Mouse (Mus musculus) adipocyte (in vitro differentiated cells): ENCODE measurements at regions not wholly inside any gene's neighbourhood (a gene's known extent, or its start where the extent isn't known, plus 50 kb on each side); places are given as distances from the start of the nearest gene placed in this dataset.
A peak's percentile ranks its signal among the peaks of the same experiment; 100 is the strongest.

Experiments
- DNase-seq: peaks from one replicate; pipeline ENCODE4 v3.0.0-alpha.2; 2016; ENCODE audit warnings: low spot score

DNA sequence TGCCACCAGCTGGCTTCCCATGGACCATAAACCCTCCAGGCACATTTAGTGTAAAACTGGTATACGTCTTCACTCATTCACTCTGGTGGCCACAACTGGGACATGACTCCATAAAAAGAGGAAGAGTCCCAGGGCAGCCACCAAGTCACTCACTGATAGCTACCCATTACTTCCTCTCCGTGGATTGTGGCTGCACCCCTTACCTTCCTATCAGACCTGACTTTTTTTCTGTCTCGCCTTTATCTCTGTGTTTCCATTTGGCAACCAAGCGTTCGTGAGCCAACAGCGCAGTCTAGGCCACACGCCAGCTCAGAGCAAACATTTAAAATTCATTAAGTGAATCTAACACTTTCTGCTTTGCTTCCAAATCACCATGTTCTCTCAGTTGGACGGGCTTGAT lies 53.9 kb upstream of the Slc44a1 start:
- DNase-seq, result no peak

DNA sequence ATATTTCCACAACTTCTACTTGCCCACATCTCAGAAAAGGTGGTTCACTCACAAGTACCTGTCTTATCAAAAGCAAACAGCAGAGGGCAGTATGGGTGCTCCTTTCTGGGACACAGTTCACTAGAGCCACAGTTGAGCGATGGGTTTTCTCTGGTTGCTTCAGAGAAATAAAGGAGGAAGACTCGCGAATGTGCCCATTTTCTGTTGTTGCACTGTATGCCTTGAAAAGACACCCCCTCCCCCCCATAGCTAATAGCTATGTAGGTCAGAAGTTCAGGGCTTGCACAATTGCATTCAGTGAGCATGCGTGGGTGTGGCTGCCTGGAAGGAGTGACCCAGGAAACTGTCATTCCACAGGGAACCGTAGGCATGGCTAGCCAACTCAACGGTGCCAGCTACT lies 55.5 kb upstream of the Slc44a1 start:
- peak; percentile 95 for DNase-seq

DNA sequence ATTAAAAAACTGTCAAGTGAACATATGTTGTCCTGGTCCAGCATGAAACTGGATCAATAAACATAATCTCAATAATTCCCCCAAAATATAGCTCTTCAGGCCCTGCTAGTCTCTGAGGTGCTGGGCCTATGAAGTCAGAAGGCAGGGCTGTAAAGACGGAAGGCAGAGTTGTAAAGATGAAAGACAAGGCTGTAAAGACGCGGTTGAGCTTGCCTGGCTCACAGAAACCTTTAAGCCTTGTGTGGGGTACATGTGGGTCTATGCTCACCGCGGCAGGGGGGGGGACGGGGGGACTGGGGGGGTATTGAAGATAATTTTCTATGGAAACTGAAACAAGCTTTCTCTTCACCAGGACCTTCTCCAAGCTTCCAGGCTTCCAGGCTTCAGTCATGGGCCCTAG lies 56.1 kb upstream of the Slc44a1 start:
- no peak for DNase-seq

DNA sequence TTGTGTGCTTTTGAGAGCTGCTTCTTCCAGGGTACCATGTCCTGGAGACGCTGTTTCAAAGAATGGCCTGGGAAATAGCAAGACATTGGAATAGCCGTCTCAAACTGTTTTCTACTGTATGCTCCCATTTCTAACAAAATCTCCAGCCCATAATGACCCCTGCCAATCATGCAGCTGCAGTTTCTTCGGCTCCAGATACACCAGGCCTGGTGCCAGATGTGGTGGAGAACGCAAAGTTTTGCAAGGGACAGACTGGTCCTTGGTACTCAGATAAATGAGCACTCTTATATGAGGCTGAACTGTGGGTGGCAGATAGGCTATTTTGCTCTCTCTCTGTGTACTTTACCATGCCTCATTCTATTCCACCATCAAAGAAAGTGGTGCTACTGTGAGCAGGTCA lies 58.2 kb upstream of the Slc44a1 start:
- DNase-seq, result peak; percentile 52

DNA sequence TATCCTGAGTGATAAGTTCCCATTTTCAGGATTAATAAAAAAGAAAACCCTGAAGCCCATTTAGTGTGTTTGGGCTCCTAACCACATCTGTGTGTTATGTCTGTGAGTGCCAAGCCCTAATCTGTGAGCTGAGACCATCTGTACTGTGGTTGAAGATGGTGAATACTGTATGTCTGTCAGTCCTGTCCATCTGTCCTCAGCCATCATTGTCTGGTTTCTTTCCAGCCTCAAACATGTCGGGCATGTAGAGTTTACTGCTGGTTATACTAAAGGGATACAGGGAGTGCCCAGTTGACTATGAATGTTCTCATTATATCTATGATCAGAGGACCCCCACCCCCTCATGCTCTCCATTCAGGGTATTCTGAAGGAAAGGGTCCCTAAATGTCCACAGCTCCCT lies 60.4 kb upstream of the Slc44a1 start:
- DNase-seq, result no peak

DNA sequence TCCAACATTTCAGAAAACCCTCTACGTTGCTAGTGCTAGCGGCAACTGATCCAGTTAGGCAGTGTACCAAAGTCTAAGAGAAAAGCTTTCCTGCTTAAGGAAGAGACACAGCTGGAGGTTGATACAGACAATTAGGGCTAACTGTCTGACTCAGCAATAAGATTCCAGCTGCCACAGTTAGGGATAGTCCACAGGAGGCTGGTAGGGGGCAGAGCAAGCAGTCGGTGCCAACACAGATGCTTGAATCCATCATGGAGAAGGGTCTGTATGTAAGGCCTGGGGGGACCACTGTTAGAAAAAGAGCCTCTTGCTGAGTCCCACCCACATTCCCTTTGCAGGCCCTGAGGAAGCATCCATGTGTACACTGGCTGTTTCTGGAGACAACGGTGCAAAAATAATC lies 63.2 kb upstream of the Slc44a1 start:
- DNase-seq, result no peak

DNA sequence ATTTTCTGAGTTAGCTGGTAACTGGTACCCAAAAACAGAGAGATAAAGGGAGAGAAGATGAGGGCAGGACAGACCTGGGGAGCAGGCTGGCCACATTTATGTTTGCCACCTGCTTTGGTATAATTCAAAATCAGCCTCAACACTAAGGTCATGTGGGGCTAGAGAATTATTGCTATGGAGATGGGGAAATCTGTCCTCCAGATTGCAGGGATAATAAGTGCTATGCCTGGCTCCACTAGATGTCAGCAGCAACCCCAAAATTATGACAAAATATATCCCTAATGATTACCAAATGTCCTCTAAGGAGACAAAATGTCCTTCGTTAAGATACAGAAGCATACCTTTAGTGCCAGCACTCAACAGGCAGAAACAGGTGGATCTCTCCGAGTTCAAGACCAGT lies 83.8 kb upstream of the Slc44a1 start:
- DNase-seq, result peak; percentile 62

DNA sequence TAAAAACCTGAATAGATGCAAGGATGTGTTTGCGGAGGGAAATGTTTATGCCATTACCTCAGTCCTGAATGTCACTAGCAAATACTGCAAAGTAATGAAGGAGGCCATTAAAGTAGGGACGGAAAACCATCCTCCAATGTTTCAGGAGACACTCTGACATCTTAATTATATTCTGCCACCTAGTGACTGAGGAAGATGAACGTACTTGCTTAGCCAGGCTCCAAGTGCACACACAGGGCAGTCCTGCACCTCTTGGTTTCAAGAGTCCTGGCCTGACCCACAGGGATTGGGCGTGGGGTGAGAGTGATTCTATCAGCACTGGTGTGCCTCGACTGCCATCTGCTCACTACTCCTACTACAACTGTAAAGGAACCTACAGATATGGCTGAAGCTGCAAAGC lies 85.3 kb upstream of the Slc44a1 start:
- DNase-seq, result peak; percentile 70

DNA sequence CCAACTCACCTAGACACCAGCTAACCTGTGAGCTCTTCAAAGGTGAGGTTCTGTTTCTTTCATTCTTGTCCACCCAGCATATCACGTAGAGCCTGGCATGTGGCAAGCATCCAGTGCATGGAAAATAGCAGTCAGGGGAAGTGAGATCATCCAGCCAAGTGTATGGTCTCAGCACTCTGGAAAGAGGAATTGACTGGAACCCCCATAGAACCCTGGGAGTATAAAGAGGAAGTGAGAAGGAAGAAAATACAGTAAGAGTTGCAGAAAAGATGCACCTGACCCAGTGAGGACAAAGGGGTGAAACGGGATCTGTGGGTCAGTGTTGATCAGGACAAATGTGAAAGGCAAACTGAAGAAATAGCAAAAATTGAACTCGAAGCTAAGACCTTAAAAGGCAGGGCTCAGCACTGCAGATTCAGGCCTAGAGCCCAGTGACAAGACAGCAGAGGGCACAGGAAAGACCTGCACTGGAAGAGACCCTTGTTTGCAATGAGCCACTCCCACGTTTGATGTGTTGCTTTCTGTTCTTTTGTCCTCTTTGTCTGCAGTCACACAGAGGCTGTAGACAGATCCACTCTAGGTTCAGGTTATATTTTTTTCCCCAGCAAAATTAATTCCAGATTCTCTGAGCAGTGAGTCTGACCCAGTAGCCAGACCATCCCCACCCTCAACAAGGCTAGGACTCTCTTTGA lies 86.7 kb upstream of the Slc44a1 start:
- no peak for DNase-seq

DNA sequence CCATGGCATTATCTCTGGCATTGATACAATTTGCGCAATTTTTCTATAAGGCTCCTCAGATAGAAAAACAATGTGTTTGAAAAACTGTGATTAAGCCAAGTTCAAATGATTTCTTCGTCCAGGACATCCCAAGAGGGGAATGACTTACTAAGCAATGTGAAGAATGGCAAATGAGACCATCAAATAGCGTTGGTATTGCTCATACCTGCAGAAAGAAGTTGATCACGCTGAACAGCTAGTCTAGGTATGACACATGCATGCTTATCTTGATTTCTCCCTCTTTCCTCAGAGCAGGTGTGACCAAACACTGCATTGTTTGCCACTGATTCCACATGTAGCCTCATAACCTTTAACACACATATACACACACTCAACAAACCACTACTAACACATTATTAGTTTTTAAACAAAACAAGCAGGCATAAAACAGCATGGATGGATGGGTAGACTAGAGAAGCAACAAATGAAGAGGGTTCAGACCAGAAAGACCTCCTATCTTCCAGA lies 89.1 kb upstream of the Slc44a1 start:
- no peak for DNase-seq

DNA sequence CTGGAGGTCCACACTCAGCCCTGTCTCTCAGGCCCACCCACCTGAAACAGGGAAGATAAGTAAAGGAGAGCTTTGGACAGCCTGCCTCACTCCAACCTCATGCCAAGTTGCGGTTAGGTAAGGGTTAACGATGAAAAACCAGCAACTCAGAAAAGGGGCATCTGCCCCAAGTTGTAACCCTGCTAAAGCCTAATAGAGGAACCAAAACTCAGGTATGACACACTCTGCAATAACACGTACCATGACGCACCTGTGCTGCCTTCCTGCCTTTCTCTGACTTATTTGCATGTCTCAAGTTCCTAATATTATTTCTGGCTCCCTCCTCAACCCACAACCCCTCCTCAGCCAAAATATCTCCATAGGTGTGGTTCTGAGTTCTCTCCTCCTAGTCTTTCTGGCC lies 94.9 kb upstream of the Slc44a1 start:
- DNase-seq, result no peak

DNA sequence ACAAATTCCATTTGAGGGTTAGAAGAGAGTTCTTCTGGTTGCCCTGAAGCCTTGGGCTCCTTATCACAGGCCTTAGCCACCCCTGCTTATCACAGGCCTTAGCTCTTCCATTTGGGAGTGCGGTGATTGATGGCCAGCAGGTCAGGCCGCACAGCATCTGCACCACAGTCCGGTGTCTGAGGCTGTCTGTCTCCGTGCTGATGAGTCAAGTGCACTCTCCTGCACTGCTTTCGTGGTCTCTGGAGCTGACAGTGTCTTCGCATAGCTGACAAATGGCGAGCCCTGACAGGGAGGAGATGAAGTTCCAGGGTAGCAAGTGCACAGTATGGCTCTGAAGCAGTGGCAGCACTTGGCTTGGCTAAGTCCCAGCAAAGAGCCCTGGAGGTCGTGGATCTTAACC lies 95.7 kb upstream of the Slc44a1 start:
- DNase-seq, result no peak

DNA sequence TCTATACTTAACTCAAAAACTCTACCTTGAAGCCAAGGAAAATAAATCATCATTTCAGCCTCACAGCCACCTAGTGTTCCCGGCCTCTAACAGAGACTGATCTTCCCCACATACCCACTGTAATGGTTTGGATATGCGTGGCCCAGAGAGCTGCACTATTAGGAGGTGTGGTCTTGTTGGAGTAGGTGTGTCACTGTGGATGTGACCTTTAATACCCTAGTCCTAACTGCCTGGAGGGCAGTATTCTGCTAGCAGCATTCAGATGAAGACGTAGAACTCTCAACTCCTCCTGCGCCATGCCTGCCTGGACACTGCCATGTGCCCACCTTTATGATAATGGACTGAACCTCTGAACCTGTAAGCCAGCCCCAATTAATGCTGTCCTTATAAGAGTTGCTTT lies 99.0 kb upstream of the Slc44a1 start:
- no peak for DNase-seq

DNA sequence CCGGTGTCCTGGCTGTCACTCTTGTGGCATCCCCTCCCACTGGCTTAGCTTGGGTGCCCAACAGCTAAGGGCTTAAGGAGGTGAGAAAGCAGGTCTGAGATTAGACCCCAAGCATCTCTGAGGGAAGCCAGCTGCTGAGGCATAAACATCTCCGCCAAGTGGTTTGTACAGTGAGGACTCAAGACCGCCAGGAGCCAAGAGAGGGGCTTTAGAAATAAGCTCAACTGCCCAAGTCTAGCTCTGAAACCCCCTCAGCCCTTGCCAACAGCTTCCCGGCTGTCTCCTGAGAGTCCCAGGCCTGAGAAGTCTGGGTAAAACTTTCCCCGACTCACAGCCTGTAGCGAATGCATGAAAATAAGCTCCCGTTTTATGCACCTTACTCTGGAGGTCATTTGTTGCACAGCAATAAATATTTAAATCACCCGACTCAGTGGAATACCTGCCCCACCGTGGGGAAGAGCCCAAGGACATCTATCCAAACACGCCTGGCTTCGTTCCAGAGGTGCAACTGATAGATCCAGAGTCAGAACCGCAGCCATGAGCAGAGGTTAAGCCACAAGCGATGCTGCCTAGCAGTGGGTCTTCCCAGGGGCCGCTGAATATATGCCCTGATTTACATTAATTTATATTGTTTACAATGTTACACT lies 100.1 kb upstream of the Slc44a1 start:
- no peak for DNase-seq

DNA sequence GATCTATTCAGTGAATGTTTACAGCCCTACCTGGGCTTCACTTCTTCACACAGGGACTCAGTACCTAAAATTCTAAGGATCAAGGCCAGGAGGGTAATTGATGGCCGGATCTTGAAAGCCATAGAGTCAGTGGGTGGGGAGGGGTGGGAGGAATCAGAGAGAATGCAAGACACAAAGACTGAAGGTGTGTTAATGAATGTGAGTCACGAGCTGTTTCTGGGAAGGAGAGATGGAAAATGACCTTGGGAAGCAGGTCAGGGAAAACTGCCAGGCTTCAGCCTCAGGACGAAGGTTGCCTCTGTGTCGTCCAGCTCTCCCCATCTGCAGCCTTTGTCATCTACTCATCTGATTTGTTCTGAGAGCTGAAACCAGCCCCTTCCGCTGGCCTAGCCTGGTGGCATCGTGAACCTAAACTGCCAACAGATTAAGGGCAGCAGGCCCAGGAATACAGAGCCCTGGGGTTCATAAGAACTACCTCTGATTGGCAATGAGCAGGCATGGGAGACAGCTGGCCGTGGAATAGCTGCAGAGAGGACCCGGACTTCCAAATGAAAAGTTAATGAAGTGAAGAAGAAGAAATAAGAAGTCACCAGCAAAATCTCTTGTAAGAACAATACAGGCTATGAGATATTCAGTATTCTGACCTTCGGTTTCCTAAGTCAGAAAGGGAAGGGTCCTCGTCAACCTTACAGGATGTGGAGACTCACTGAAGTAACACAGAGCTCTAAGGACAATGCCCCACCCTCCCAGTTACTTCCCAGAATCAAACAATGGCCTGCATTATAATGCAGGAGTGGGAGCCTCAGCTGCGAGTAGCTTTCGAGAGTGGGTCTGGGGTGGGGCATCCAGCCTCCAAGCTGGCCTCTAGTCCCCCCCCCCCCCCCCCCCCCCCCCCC lies 100.8 kb upstream of the Slc44a1 start:
- no peak for DNase-seq

DNA sequence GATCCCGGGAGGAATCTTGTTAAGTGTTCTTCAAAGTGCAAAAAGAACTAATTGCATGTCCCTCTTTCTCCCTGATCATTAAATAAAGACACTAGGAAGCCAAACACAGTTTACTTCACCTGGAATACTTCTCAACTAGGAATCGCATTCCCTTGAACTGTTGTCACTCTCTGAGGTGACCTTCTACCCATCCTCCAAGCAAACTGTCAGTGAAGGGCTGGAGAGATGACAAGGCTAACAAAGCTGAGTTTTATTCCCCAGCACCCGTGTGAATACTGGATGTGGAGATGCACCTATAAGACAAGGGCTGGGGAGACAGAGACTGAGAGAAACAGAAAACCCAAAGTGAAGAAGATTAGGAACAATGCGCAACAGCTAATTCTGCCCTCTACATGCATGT lies 101.7 kb upstream of the Slc44a1 start:
- no peak for DNase-seq

DNA sequence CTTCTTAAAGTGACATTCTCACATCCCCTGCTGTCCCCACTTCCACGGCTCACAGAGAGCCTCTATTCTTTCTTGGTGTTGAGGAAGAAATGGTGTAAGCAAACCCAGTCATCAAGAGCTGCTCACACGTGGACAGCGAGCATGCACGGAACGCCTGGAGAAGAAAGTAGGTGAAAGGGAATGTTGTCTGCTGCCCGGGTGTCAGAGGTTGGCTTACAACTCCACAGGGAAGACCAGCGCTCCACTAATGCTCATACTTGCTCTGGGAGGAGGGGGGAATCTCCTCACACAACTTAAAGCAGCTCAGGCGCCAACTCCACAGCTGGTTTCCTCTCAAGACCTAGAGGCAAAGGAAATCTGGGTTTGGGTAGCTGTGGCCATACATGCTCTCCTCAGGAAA lies 102.4 kb upstream of the Slc44a1 start:
- DNase-seq, result no peak

DNA sequence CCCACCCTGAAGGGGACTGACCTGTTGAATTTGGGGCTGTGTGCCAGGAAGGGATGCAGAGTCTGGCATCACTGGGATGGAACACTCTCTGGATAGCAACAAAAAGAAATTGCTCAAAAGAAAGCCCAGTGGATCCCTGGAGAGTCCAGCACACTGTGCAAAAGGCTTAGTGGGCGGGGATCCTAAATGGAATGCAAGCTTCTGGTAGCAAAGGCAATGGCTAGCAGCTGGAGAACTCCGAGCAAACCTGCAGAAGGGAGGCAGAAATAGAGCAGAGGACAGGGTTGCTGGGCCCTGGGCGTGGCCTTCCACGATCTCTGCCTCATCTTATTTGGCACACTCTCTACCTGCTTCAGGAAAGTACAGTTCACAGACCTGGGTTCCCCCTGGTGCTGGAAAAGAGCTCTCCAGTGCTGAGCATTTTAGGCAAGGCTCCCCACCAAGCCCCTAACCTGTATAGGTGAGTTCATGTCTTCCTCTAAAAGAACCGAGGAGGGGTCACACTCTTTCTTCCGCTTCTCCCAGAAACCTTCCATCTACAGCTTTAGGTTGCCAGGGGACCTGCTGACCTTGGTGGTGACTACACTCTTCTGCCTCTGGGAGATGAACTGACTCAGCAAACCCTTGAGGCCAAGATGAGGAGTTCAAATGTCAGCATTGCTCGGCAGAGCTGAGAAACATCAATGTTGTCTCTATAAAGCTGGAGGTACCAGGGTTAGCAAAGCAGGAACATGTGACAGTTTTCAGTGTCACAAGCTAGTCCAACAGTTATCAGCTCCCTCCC lies 112.6 kb upstream of the Slc44a1 start:
- DNase-seq, result peak; percentile 96

DNA sequence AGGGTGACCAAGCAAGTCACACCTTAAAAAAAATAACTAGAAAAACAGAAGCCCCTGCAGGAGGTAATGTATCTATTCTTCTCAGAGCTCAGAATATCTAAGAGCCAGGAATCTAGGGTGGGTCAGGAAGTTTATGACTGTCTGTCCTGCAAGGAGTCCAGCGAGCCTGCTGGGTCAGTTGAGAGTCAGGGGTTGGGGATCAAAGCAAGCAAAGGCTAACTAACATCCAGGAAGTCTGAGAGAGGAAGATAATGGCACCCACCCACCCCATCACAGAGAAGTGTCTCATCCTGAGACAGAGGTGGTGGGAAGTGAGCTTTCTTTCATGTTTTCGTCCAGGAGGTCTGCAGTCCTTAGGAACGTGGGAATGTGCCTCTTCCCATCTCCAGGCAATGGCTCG lies 116.4 kb upstream of the Slc44a1 start:
- DNase-seq, result no peak

DNA sequence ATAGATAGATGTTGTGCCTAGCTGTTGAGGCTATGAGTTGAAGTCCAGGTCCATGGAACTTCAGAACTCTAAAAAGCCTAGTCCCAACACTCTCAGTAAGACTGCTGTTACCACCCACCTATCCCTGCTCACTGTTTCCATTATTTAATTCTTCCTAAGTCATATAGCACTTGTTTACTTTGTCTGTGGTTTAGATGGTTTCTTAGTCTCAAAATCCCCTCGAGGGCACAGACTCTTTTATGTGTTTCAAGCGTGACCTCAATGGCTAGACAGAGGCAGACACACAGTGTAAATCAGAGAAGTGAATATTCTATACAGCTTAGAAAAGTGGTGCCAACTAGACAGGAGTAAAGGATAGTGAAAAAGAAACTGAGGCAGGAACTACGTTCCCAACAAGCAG lies 117.0 kb upstream of the Slc44a1 start:
- no peak for DNase-seq

DNA sequence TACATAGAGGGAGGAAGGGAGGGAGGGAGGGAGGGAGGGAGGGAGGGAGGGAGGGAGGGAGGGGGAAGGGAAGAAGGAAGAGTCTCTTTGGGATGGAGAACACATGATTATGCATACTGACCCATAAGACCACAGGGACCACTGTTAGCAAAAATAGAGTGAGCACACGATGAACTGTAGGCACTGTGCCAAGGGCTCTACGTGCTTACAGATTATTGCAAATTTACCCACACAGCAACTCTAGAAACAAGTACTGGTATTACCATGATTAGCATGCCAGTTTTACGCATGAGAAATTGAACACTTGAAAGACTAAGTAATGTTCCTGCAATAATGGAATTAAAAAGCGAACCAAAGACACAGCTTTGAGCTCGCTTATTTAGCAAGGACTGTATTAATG lies 117.7 kb upstream of the Slc44a1 start:
- no peak for DNase-seq
